Mouse (Mus musculus): ENCODE data around the gene Baiap2l2. TPM values are rescaled to one million over a fixed set of nuclear protein-coding genes. Genes with fewer than 3 reads are reported as not detected.

The Baiap2l2 gene
- total RNA-seq, 2 experiments from 2014 or later = 1.3 to 2.0 TPM

- no peak for DNase-seq
Measured at GRCm38 (mm10) chr15:79212750-79213446, 72.4 kb downstream of the Baiap2l2 start.

- DNase-seq = no peak
Measured at GRCm38 (mm10) chr15:79210357-79210756, 75.0 kb downstream of the Baiap2l2 start.

GRCm38 (mm10) chr15:79208758-79209439, 76.4 kb downstream of the Baiap2l2 start:
- DNase-seq = peak; percentile 41

- no peak for DNase-seq
Measured at GRCm38 (mm10) chr15:79208211-79208610, 77.1 kb downstream of the Baiap2l2 start.

Other genes starting within 250 kb of the Baiap2l2 start
- gene Galr3, start 243.7 kb downstream of the Baiap2l2 start, total RNA-seq (2021) = not detected
- gene Ankrd54, start 222.6 kb downstream of the Baiap2l2 start, total RNA-seq (2021) = 10 to 100 TPM; 11.8 to 12.7 TPM
- 100 to 1,000 TPM; 103 to 109 TPM for gene Eif3l, start 210.4 kb downstream of the Baiap2l2 start, total RNA-seq (2021)
- gene Micall1, start 176.6 kb downstream of the Baiap2l2 start, total RNA-seq (2021) = 100 to 1,000 TPM in 1 of 2 experiments, 10 to 100 TPM in 1; 92.8 to 101 TPM
- gene Polr2f, start 144.5 kb downstream of the Baiap2l2 start, total RNA-seq (2021) = 100 to 1,000 TPM; 126 to 139 TPM
- 1 to 10 TPM; 1.2 to 2.1 TPM for gene 1700088E04Rik, start 144.3 kb downstream of the Baiap2l2 start, total RNA-seq (2021)
- gene Sox10, start 120.3 kb downstream of the Baiap2l2 start, total RNA-seq (2021) = under 1 TPM; 0.55 to 0.90 TPM
- gene Pick1, start 56.4 kb downstream of the Baiap2l2 start, total RNA-seq (2021) = 10 to 100 TPM; 24.5 to 26.0 TPM
- under 1 TPM; 0.52 to 0.74 TPM for gene Gm49486, start 56.1 kb downstream of the Baiap2l2 start, total RNA-seq (2021)
- gene Slc16a8, start 30.8 kb downstream of the Baiap2l2 start, total RNA-seq (2021) = under 1 TPM; 0.23 to 0.31 TPM
- 1 to 10 TPM; 8.4 to 9.6 TPM for gene Pla2g6, start 42.9 kb upstream of the Baiap2l2 start, total RNA-seq (2021)
- 10 to 100 TPM in 1 of 2 experiments, 1 to 10 TPM in 1; 9.8 to 10.2 TPM for gene Maff, start 61.1 kb upstream of the Baiap2l2 start, total RNA-seq (2021)
- gene Tmem184b, start 118.0 kb upstream of the Baiap2l2 start, total RNA-seq (2021) = 10 to 100 TPM; 68.1 to 73.4 TPM
- gene Csnk1e, start 170.0 kb upstream of the Baiap2l2 start, total RNA-seq (2021) = 100 to 1,000 TPM in 1 of 2 experiments, 10 to 100 TPM in 1; 99.6 to 108 TPM
- gene Kcnj4, start 219.7 kb upstream of the Baiap2l2 start, total RNA-seq (2021) = 1 to 10 TPM; 1.3 to 1.7 TPM
- gene Kdelr3, start 230.9 kb upstream of the Baiap2l2 start, total RNA-seq (2021) = 10 to 100 TPM; 25.4 to 25.6 TPM

Data from heart, postnatal 4 days (tissue).